Mouse (Mus musculus) hindbrain, embryonic 14.5 days (tissue): ENCODE data around the gene Cacnb3. TPM values are rescaled to one million over a fixed set of nuclear protein-coding genes. Genes with fewer than 3 reads are reported as not detected.
"Not testable (repeated sequence)": the region's sequence is repeated elsewhere in the genome, so short reads cannot be mapped to it uniquely, and the experiment has no call there.

Experiments
- ATAC-seq: fragments of 200-750 bp; cut with Nextera tagmentation; 2 replicates; pipeline ENCODE4 v1.8.0; 2017; ENCODE audit warnings: moderate number of reproducible peaks, mild to moderate bottlenecking, moderate TSS enrichment, moderate library complexity; ENCODE audit not compliant: low FRiP score
- DNase-seq: peaks from one replicate; pipeline ENCODE4 v3.0.0-alpha.2; 2015; ENCODE audit warnings: low spot score
- H3K27ac ChIP-seq: fragments of 300-500 bp; sonication (generic); 2 replicates; pipeline ENCODE4 v1.5.1; 2014; ENCODE audit warnings: mild to moderate bottlenecking, moderate library complexity
- H3K27me3 ChIP-seq: fragments of 300-500 bp; sonication (generic); 2 replicates; pipeline ENCODE4 v1.6.1; 2014; ENCODE audit warnings: mild to moderate bottlenecking, low read length, mixed read lengths; ENCODE audit not compliant: control insufficient read depth, insufficient read depth
- H3K36me3 ChIP-seq: fragments of 300-500 bp; sonication (generic); replicated peaks from 2 replicates; pipeline ENCODE4 v1.6.1; 2014; ENCODE audit not compliant: control insufficient read depth, insufficient read depth
- H3K4me1 ChIP-seq: fragments of 300-500 bp; sonication (generic); replicated peaks from 2 replicates; pipeline ENCODE4 v1.6.1; 2014; ENCODE audit warnings: antibody characterized with exemption, low read length, mixed read lengths; ENCODE audit not compliant: control insufficient read depth, insufficient read depth
- H3K4me2 ChIP-seq: fragments of 300-500 bp; sonication (generic); replicated peaks from 2 replicates; pipeline ENCODE4 v1.6.1; 2014; ENCODE audit warnings: mild to moderate bottlenecking, moderate library complexity
- H3K4me3 ChIP-seq: fragments of 300-500 bp; sonication (generic); replicated peaks from 2 replicates; pipeline ENCODE4 v1.5.1; 2014; ENCODE audit warnings: mild to moderate bottlenecking, low read length
- H3K9ac ChIP-seq: fragments of 300-500 bp; sonication (generic); 2 replicates; pipeline ENCODE4 v1.6.1; 2014
- H3K9me3 ChIP-seq: fragments of 300-500 bp; sonication (generic); 2 replicates; pipeline ENCODE4 v1.6.1; 2016; ENCODE audit warnings: low read length; ENCODE audit not compliant: control insufficient read depth
- WGBS: fragments of 180-500 bp; shearing (Covaris S2); extraction: QIAGEN DNeasy Blood & Tissue Kit; methylation state at CpG from one replicate; pipeline ENCODE4 v1.1.7; 2014; 5-methylcytosine and 5-hydroxymethylcytosine counted together
- polyA plus RNA-seq: library from polyadenylated mRNA; unstranded; fragments of >200 nt; fragmentation: Nextera tagmentation; extraction: Ambion mirVana; gene quantifications from 2 replicates; pipeline ENCODE4 v1.2.1, GENCODE M21; 2014

Gene Cacnb3
- polyA plus RNA-seq, result 98.3 and 101 TPM in 2 replicates

DNA sequence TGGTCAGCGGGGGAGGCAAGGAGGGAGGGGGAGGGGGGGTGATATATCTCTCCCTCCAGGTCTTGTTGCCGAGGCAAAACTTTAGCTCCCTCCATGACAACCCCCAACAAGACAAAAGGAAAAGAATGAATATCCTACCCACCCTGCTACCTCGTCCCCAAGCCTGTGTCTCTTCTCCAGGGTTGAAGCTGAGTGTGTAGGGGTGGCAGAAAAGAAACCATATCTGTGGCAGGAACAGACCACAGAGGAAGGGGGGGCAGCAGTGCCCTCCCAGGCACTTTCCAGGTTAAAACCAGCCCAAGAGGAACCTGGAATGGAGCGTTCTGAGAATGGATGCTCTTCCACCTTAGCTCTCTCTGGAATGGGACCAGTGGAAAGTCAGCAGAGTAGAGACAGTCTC lies at the start of gene Cacnb3:
Cacnb3 (plus strand) TSS at position 301 of the 400 bp plus-strand sequence.
- peak within 1 kb of the TSS; percentile 58; the same call in 1 of the 2 replicates for H3K4me3 ChIP-seq
- H3K4me1 ChIP-seq, result peaks cover 32% of the 10 kb centered on the region
- no peaks in the 10 kb centered on the region for H3K36me3 ChIP-seq
- no peak within 1 kb of the TSS for H3K27ac ChIP-seq
- 29% methylated on average over 4 of the region's 4 CpGs for WGBS
- no peaks in the 10 kb centered on the region for H3K27me3 ChIP-seq
- peak within 1 kb of the TSS; percentile 81 for H3K9ac ChIP-seq
- H3K9me3 ChIP-seq, result no peaks in the 10 kb centered on the region
- H3K4me2 ChIP-seq, result peak within 1 kb of the TSS; percentile 68
- DNase-seq, result no peak
- no peak for ATAC-seq

DNA sequence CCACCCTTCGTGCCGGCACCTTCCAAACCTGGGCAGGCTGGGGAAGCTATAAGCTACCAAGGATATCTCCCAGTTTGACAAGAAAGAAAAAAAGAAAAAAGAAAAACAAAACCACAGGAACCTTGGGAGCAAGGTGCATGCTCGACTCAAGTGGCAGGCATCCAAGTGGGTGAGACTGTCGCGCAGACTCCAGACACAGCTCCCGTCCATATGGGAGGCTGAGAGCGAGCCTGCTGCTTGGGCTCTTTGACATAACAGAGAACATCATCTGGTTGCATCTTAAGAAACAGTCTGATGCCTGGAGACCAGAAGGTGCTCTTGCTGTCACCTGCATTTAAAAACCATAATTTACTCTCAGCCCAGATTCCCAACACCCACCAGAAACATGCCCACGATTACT lies 48.2 kb upstream of the Cacnb3 start:
- 89% methylated on average over 8 of the region's 8 CpGs for WGBS
- no peak overlapping the region for H3K4me2 ChIP-seq
- H3K9me3 ChIP-seq, result no peaks in the 10 kb centered on the region
- H3K27me3 ChIP-seq, result no peaks in the 10 kb centered on the region
- H3K36me3 ChIP-seq, result no peaks in the 10 kb centered on the region
- H3K9ac ChIP-seq, result no peak overlapping the region
- H3K4me3 ChIP-seq, result no peak overlapping the region
- ATAC-seq, result no peak
- no peaks in the 10 kb centered on the region for H3K4me1 ChIP-seq
- no peak for DNase-seq
- no peak overlapping the region for H3K27ac ChIP-seq

DNA sequence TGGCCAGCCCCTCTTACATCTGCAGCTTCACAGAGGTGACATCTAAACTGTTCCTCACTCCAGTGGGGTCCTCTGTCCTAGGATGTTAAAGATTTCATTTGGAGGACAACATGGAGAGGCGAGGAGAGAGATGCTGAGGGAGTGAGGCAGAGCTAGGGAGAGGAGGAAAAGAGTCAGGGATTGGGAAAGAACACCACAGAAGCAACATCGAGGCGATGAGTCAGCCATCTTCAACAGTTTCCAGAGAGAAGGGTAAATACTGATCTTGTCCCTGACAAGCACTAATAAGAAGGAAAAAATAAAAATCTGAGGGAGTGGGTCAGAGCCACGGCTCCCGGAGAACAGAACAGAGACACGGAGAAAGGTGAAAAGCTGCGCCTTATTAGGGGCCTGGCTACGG lies 47.6 kb upstream of the Cacnb3 start:
- H3K4me2 ChIP-seq, result no peak overlapping the region
- ATAC-seq (no peak), DNase-seq (no peak)
- no peak overlapping the region for H3K27ac ChIP-seq
- H3K27me3 ChIP-seq, result no peaks in the 10 kb centered on the region
- H3K9me3 ChIP-seq, result no peaks in the 10 kb centered on the region
- 0 out of 2 replicates have a peak, but pooled peaks cover 2% of the 10 kb centered on the region for H3K36me3 ChIP-seq
- H3K4me1 ChIP-seq, result no peaks in the 10 kb centered on the region
- no peak overlapping the region for H3K9ac ChIP-seq
- 82% methylated on average over 8 of the region's 8 CpGs for WGBS
- no peak overlapping the region for H3K4me3 ChIP-seq

DNA sequence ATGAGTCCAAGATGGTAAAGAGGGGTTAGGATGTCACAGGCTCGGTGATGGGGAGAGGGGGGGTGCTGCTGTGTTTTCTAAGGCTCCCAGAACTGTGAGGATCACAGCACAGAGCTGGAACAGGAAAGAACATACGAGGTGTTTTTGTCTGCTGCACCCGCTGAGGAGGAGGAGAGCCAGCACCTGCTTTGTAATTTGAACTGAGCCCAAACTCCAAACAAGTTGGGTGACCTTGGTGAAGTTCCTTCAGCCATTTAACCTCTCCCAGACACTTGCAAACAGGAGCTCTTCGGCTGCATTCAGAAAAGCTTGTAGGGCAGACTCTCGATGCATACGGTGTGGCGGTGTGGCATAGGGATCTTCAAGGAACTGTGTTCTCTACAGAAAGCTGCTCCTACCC lies 45.2 kb upstream of the Cacnb3 start:
- Histone ChIP-seq H3K27ac (no peak overlapping the region), H3K9ac (no peak overlapping the region), H3K27me3 (no peaks in the 10 kb centered on the region), H3K36me3 (peaks cover 23% of the 10 kb centered on the region), H3K4me3 (no peak overlapping the region), H3K4me2 (no peak overlapping the region), H3K9me3 (no peaks in the 10 kb centered on the region), H3K4me1 (no peaks in the 10 kb centered on the region)
- no peak for ATAC-seq
- WGBS, result 41% methylated on average over 7 of the region's 7 CpGs
- no peak for DNase-seq

DNA sequence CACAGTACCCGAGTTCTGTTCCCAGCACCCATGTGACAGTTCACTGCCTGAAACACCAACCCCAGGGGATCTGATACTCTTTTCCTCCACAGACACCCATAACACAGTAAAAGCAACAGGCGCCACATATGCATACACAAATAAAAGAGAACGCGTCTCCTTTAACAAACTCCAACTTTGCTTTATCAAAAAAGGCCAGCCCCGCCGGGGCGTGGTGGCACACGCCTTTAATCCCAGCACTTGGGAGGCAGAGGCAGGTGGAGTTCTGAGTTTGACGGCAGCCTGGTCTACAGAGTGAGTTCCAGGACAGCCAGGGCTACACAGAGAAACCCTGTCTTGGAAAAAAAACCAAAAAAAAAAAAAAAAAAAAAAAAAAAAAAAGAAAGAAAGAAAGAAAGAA lies 44.5 kb upstream of the Cacnb3 start:
- not testable (repeated sequence) for H3K4me1 ChIP-seq, H3K9ac ChIP-seq, ATAC-seq, H3K4me2 ChIP-seq, H3K9me3 ChIP-seq, H3K27me3 ChIP-seq, H3K4me3 ChIP-seq, DNase-seq, H3K27ac ChIP-seq
- H3K36me3 ChIP-seq, result peaks cover 30% of the 10 kb centered on the region
- WGBS, result 84% methylated on average over 9 of the region's 9 CpGs

DNA sequence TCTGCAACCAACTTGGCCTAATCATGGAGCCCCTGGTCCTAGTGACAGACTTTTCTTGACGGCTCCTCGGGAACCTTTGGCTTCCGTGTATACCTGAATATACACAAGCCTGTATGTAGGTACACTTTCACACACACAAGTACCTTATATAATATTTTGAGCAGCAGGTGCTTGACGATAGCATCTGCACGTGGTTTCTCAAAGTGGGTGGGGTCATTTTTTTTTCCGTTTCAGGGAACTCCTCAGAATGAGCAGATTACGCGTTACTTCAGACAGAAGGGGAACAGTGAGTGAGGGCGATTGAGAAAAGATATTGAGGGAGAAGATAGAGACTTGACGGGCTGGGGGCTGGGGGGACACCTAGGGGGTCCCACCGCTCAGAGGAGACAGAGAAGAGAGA lies 42.9 kb upstream of the Cacnb3 start:
- no peaks in the 10 kb centered on the region for H3K9me3 ChIP-seq
- DNase-seq (no peak), ATAC-seq (no peak)
- H3K27me3 ChIP-seq, result no peaks in the 10 kb centered on the region
- H3K27ac ChIP-seq, result no peak overlapping the region
- no peaks in the 10 kb centered on the region for H3K4me1 ChIP-seq
- H3K4me3 ChIP-seq, result no peak overlapping the region
- H3K9ac ChIP-seq, result no peak overlapping the region
- H3K4me2 ChIP-seq, result no peak overlapping the region
- H3K36me3 ChIP-seq, result peaks cover 46% of the 10 kb centered on the region
- WGBS, result 92% methylated on average over 11 of the region's 11 CpGs

DNA sequence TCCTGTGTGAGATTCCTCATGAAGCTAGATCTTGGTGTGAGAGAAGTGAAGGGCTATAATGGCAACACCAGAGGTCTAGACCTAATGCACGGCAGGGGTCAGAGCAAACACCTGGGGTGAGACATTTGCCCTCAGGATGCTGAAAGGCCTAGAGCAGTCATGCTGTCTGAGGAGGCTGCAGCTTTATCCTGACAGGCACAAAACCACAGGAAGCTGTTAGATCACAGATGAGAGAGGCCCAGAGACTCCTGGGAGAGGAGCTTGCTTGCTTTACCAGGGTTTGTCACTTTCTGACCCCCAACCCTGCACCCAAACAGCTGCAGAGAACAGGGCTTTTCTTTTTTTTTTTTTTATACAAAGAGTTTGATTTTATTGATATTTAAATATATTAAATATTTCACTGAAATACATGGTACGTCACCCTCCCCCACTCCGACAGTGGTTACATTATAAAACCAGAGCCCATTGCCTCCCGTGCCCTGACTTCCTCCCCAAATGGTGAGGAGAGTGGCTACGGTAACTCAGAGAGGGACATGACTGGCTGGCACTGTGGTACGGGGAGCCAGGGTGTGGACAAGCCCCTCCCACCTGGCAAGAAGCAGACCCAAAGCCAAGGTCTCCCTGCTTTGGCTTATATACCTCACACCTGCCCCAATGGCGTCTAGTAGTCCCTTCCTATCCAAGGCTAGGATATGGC lies 40.9 kb upstream of the Cacnb3 start:
- H3K27ac ChIP-seq, result no peak overlapping the region
- H3K4me3 ChIP-seq, result no peak overlapping the region
- DNase-seq, result no peak
- no peaks in the 10 kb centered on the region for H3K4me1 ChIP-seq
- WGBS, result 78% methylated on average over 7 of the region's 7 CpGs
- H3K9ac ChIP-seq, result no peak overlapping the region
- H3K36me3 ChIP-seq, result peaks cover 66% of the 10 kb centered on the region
- no peak for ATAC-seq
- no peaks in the 10 kb centered on the region for H3K27me3 ChIP-seq
- H3K4me2 ChIP-seq, result no peak overlapping the region
- no peaks in the 10 kb centered on the region for H3K9me3 ChIP-seq

DNA sequence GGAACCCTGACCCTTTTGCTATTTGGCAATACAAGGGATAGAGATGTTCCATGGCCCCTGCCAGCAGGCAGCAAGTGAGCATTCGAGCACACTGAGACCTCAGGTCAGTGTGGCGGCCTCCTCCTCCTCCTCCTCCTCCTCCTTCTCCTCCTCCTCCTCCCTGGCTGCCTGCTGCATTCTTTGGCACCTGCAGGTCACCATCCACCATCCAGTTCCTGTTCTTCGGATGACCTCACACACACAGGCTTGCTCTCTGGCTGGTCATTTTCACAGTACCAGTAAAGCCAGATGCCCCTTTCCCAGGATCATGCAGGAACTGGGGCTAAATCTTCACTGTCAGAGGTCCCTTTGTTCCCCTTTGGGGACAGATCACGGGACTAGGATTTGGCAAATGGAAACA lies 39.2 kb upstream of the Cacnb3 start:
- H3K9ac ChIP-seq, result no peak overlapping the region
- no peak overlapping the region for H3K4me3 ChIP-seq
- no peak overlapping the region for H3K4me2 ChIP-seq
- ATAC-seq (no peak), DNase-seq (no peak)
- H3K4me1 ChIP-seq, result no peaks in the 10 kb centered on the region
- H3K27ac ChIP-seq, result no peak overlapping the region
- H3K36me3 ChIP-seq, result peaks cover 83% of the 10 kb centered on the region
- H3K27me3 ChIP-seq, result no peaks in the 10 kb centered on the region
- no peaks in the 10 kb centered on the region for H3K9me3 ChIP-seq
- WGBS, result 66% methylated on average over 3 of the region's 4 CpGs

DNA sequence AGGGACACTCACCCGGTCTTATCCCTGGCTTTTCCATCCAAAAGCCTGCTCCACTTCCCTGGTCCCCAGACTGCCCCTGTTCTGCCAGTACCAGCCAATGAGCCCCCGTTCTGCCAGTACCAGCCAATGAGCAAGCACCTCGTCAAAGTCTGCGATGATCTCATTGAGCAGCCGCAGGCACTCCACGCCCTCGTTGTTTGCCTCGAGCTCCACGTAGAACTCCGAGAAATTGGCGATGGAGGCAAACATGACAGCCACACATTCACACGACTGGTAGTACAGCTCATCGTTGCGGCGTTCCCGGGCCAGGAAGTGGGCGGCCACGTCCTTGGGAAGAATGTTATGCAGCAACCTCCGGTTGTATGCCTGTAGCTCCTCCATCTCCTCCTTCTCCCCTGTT lies 36.4 kb upstream of the Cacnb3 start:
- no peak overlapping the region for H3K27ac ChIP-seq
- no peaks in the 10 kb centered on the region for H3K27me3 ChIP-seq
- H3K36me3 ChIP-seq, result peaks cover 98% of the 10 kb centered on the region
- no peaks in the 10 kb centered on the region for H3K9me3 ChIP-seq
- H3K4me2 ChIP-seq, result no peak overlapping the region
- 77% methylated on average over 19 of the region's 19 CpGs for WGBS
- DNase-seq (no peak), ATAC-seq (no peak)
- H3K4me3 ChIP-seq, result no peak overlapping the region
- no peak overlapping the region for H3K9ac ChIP-seq
- H3K4me1 ChIP-seq, result no peaks in the 10 kb centered on the region

DNA sequence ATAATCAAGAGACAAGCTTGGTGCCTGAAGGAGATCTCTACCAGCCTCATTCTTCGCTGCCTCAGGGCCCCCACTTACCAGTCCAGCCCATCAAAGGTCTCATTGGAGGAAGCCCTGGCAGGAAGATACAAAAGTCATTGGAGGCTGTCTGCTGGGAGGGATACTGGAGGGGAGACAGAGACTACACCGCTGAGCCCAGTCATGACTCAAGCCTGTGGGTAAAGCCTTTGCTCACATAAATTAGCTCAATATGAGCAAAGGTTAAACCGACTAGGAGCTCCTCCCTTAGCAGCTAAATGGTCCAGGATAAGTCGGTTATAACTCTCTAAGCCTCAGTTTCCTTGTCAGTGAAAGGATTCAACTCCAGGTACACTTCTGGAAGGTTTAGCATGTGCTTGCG lies 35.6 kb upstream of the Cacnb3 start:
- no peak overlapping the region for H3K4me3 ChIP-seq
- no peak overlapping the region for H3K9ac ChIP-seq
- DNase-seq, result no peak
- H3K4me2 ChIP-seq, result no peak overlapping the region
- no peaks in the 10 kb centered on the region for H3K27me3 ChIP-seq
- no peaks in the 10 kb centered on the region for H3K4me1 ChIP-seq
- no peaks in the 10 kb centered on the region for H3K9me3 ChIP-seq
- WGBS, result 94% methylated on average over 5 of the region's 5 CpGs
- no peak overlapping the region for H3K27ac ChIP-seq
- H3K36me3 ChIP-seq, result peaks cover 100% of the 10 kb centered on the region
- ATAC-seq, result no peak
